Mouse (Mus musculus): ENCODE data around the gene Fbln7.

- TF ChIP-seq CTCF (IDR thresholded peaks at IDR 0.05; ENCODE audit: borderline replicate concordance, insufficient read depth, low read length) = no peak
- no peak for TF ChIP-seq POLR2A (IDR thresholded peaks at IDR 0.05; ENCODE audit: low read depth, low read length)
Measured at GRCm38 (mm10) chr2:128881236-128881635, 18.5 kb downstream of the Fbln7 start.
